Mouse (Mus musculus): ENCODE results near the gene Olfr1282. TPM values are rescaled to one million over a fixed set of nuclear protein-coding genes. Genes with fewer than 3 reads are reported as not detected.
"Not testable (repeated sequence)": the region's sequence is repeated elsewhere in the genome, so short reads cannot be mapped to it uniquely, and the experiment has no call there.

Olfr1282 gene
- not detected in 2 replicates for polyA plus RNA-seq (2016; fragmentation: Nextera tagmentation; extraction: Ambion mirVana)

- Histone ChIP-seq H3K4me3 (no peak within 1 kb of the TSS), H3K9ac (no peak within 1 kb of the TSS), H3K4me2 (replicated peaks) (no peak within 1 kb of the TSS), H3K27me3 (replicated peaks) (no peaks in the 10 kb centered on the region), H3K9me3 (no peaks in the 10 kb centered on the region), H3K27ac (no peak within 1 kb of the TSS), H3K36me3 (no peaks in the 10 kb centered on the region), H3K4me1 (no peaks in the 10 kb centered on the region)
- no peak for ATAC-seq (ENCODE audit: low FRiP score, low read depth)
- WGBS = 80% methylated on average over 2 of the region's 2 CpGs
Observed at GRCm38 (mm10) chr2:111335976-111336375, at the start of gene Olfr1282. Olfr1282 (minus strand) TSS chr2:111336076.

- Histone ChIP-seq H3K36me3 (no peaks in the 10 kb centered on the region), H3K4me3 (no peak within 1 kb of the TSS), H3K9ac (no peak within 1 kb of the TSS), H3K4me1 (no peaks in the 10 kb centered on the region), H3K27me3 (replicated peaks) (no peaks in the 10 kb centered on the region), H3K4me2 (replicated peaks) (no peak within 1 kb of the TSS), H3K9me3 (no peaks in the 10 kb centered on the region), H3K27ac (no peak within 1 kb of the TSS)
- 79% methylated on average over 1 of the region's 1 CpGs for WGBS
- ATAC-seq (ENCODE audit: low FRiP score, low read depth) = no peak
Observed at GRCm38 (mm10) chr2:111375222-111375621, 39.3 kb upstream of the Olfr1282 start, which contains the start of gene Olfr1284. Olfr1284 (plus strand) TSS chr2:111375522.

- Histone ChIP-seq H3K4me2 (replicated peaks) (no peak within 1 kb of the TSS), H3K36me3 (no peaks in the 10 kb centered on the region), H3K4me3 (no peak within 1 kb of the TSS), H3K4me1 (no peaks in the 10 kb centered on the region), H3K27me3 (replicated peaks) (no peaks in the 10 kb centered on the region), H3K9me3 (no peaks in the 10 kb centered on the region), H3K9ac (no peak within 1 kb of the TSS), H3K27ac (no peak within 1 kb of the TSS)
- no peak for ATAC-seq (ENCODE audit: low FRiP score, low read depth)
- 72% methylated on average over 2 of the region's 2 CpGs for WGBS
Observed at GRCm38 (mm10) chr2:111366490-111366889, 30.6 kb upstream of the Olfr1282 start, which contains the start of gene Olfr1283. Olfr1283 (plus strand) TSS chr2:111366790.

GRCm38 (mm10) chr2:111333721-111334120 lies 2.2 kb downstream of the Olfr1282 start:
- not testable (repeated sequence) for H3K9ac ChIP-seq; H3K4me3 ChIP-seq; H3K27ac ChIP-seq; H3K4me2 ChIP-seq (replicated peaks); H3K9me3 ChIP-seq; ATAC-seq (ENCODE audit: low FRiP score, low read depth); H3K4me1 ChIP-seq; H3K27me3 ChIP-seq (replicated peaks); H3K36me3 ChIP-seq
- WGBS = 89% methylated on average over 5 of the region's 5 CpGs

- ATAC-seq (ENCODE audit: low FRiP score, low read depth) = no peak
- Histone ChIP-seq H3K27ac (no peak within 1 kb of the TSS), H3K4me3 (no peak within 1 kb of the TSS), H3K4me1 (no peaks in the 10 kb centered on the region), H3K9ac (no peak within 1 kb of the TSS), H3K27me3 (replicated peaks) (no peaks in the 10 kb centered on the region), H3K9me3 (no peaks in the 10 kb centered on the region), H3K4me2 (replicated peaks) (no peak within 1 kb of the TSS), H3K36me3 (no peaks in the 10 kb centered on the region)
- WGBS = 78% methylated on average over 2 of the region's 2 CpGs
Observed at GRCm38 (mm10) chr2:111326220-111326619, 9.7 kb downstream of the Olfr1282 start, which contains the start of gene Olfr1281. Olfr1281 (plus strand) TSS chr2:111326520.

GRCm38 (mm10) chr2:111313717-111314116 lies 22.2 kb downstream of the Olfr1282 start, which contains the start of gene Olfr1280:
Olfr1280 (plus strand) TSS chr2:111314017.
- Histone ChIP-seq H3K36me3 (no peaks in the 10 kb centered on the region), H3K9me3 (no peaks in the 10 kb centered on the region), H3K27ac (no peak within 1 kb of the TSS), H3K4me1 (no peaks in the 10 kb centered on the region), H3K27me3 (replicated peaks) (no peaks in the 10 kb centered on the region), H3K4me2 (replicated peaks) (no peak within 1 kb of the TSS), H3K4me3 (no peak within 1 kb of the TSS), H3K9ac (no peak within 1 kb of the TSS)
- no peak for ATAC-seq (ENCODE audit: low FRiP score, low read depth)

DNA sequence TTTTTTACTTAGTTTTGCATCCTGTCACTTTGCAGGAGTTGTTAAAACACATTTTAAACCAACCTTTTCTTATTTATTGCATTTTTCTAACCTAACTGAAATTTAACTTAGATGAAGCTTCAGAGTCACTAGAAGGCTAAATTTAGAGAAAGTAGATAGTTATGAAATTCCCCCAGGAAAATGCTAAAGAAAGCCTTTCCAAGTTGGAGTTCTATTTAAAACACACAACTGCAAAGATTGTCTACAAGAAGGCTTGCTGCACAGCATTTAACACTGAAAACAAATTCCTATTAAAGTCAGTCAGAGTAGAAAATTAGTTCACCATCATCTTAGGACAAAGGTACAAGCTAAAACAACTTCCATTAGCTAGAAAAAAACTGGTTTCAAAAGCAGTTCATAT lies 35.5 kb downstream of the Olfr1282 start, which contains the start of gene Olfr1279:
Gene Olfr1279 (plus strand): TSS at position 262 of the 400 bp plus-strand sequence.
- H3K4me1 ChIP-seq = no peaks in the 10 kb centered on the region
- H3K4me2 ChIP-seq (replicated peaks) = no peak within 1 kb of the TSS
- no peaks in the 10 kb centered on the region for H3K36me3 ChIP-seq
- H3K9ac ChIP-seq = no peak within 1 kb of the TSS
- no peak within 1 kb of the TSS for H3K27ac ChIP-seq
- no peaks in the 10 kb centered on the region for H3K27me3 ChIP-seq (replicated peaks)
- no peaks in the 10 kb centered on the region for H3K9me3 ChIP-seq
- no peak within 1 kb of the TSS for H3K4me3 ChIP-seq
- ATAC-seq (ENCODE audit: low FRiP score, low read depth) = no peak

- H3K4me2 ChIP-seq (replicated peaks) = no peak overlapping the region
- H3K27ac ChIP-seq = no peak overlapping the region
- no peaks in the 10 kb centered on the region for H3K36me3 ChIP-seq
- no peak overlapping the region for H3K4me3 ChIP-seq
- H3K27me3 ChIP-seq (replicated peaks) = no peaks in the 10 kb centered on the region
- no peak for ATAC-seq (ENCODE audit: low FRiP score, low read depth)
- H3K9me3 ChIP-seq = no peaks in the 10 kb centered on the region
- no peaks in the 10 kb centered on the region for H3K4me1 ChIP-seq
- no peak overlapping the region for H3K9ac ChIP-seq
Observed at GRCm38 (mm10) chr2:111298541-111298940, 37.3 kb downstream of the Olfr1282 start.

- ATAC-seq (ENCODE audit: low FRiP score, low read depth) = no peak
- Histone ChIP-seq H3K27me3 (replicated peaks) (no peaks in the 10 kb centered on the region), H3K9me3 (no peaks in the 10 kb centered on the region), H3K4me1 (no peaks in the 10 kb centered on the region), H3K27ac (no peak within 1 kb of the TSS), H3K4me3 (no peak within 1 kb of the TSS), H3K9ac (no peak within 1 kb of the TSS), H3K36me3 (no peaks in the 10 kb centered on the region), H3K4me2 (replicated peaks) (no peak within 1 kb of the TSS)
Observed at GRCm38 (mm10) chr2:111289836-111290235, 46.0 kb downstream of the Olfr1282 start, which contains the start of gene Olfr1278. Olfr1278 (plus strand) TSS chr2:111290136.

Other genes with a start within 250 kb of the Olfr1282 start
- gene Gm13941, start 230.1 kb downstream of the Olfr1282 start, polyA plus RNA-seq (2016; fragmentation: Nextera tagmentation; extraction: Ambion mirVana) = not detected in 2 replicates
- gene Gm15130, start 183.1 kb downstream of the Olfr1282 start, polyA plus RNA-seq (2016; fragmentation: Nextera tagmentation; extraction: Ambion mirVana) = not detected in 2 replicates
- gene 4930430A15Rik, start 106.5 kb downstream of the Olfr1282 start, polyA plus RNA-seq (2016; fragmentation: Nextera tagmentation; extraction: Ambion mirVana) = not detected in 2 replicates
- not detected in 2 replicates for gene Olfr1275, start 100.8 kb downstream of the Olfr1282 start, polyA plus RNA-seq (2016; fragmentation: Nextera tagmentation; extraction: Ambion mirVana)
- not detected in 2 replicates for gene Olfr1276, start 81.6 kb downstream of the Olfr1282 start, polyA plus RNA-seq (2016; fragmentation: Nextera tagmentation; extraction: Ambion mirVana)
- not detected in 2 replicates for gene Olfr1277, start 62.0 kb downstream of the Olfr1282 start, polyA plus RNA-seq (2016; fragmentation: Nextera tagmentation; extraction: Ambion mirVana)
- gene Olfr1278, start 45.9 kb downstream of the Olfr1282 start, polyA plus RNA-seq (2016; fragmentation: Nextera tagmentation; extraction: Ambion mirVana) = not detected in 2 replicates
- gene Olfr1279, start 35.4 kb downstream of the Olfr1282 start, polyA plus RNA-seq (2016; fragmentation: Nextera tagmentation; extraction: Ambion mirVana) = not detected in 2 replicates
- not detected in 2 replicates for gene Olfr1280, start 22.1 kb downstream of the Olfr1282 start, polyA plus RNA-seq (2016; fragmentation: Nextera tagmentation; extraction: Ambion mirVana)
- not detected in 2 replicates for gene Olfr1281, start 9.6 kb downstream of the Olfr1282 start, polyA plus RNA-seq (2016; fragmentation: Nextera tagmentation; extraction: Ambion mirVana)
- gene Olfr1283, start 30.7 kb upstream of the Olfr1282 start, polyA plus RNA-seq (2016; fragmentation: Nextera tagmentation; extraction: Ambion mirVana) = not detected in 2 replicates
- gene Olfr1284, start 39.4 kb upstream of the Olfr1282 start, polyA plus RNA-seq (2016; fragmentation: Nextera tagmentation; extraction: Ambion mirVana) = not detected in 2 replicates
- gene Olfr1286, start 87.0 kb upstream of the Olfr1282 start, polyA plus RNA-seq (2016; fragmentation: Nextera tagmentation; extraction: Ambion mirVana) = not detected in 2 replicates
- not detected in 2 replicates for gene Olfr1287, start 113.1 kb upstream of the Olfr1282 start, polyA plus RNA-seq (2016; fragmentation: Nextera tagmentation; extraction: Ambion mirVana)
- gene Olfr1288, start 138.0 kb upstream of the Olfr1282 start, polyA plus RNA-seq (2016; fragmentation: Nextera tagmentation; extraction: Ambion mirVana) = not detected in 2 replicates
- not detected in 2 replicates for gene Olfr1289, start 144.7 kb upstream of the Olfr1282 start, polyA plus RNA-seq (2016; fragmentation: Nextera tagmentation; extraction: Ambion mirVana)
- not detected in 2 replicates for gene Olfr1290, start 157.8 kb upstream of the Olfr1282 start, polyA plus RNA-seq (2016; fragmentation: Nextera tagmentation; extraction: Ambion mirVana)
- gene Olfr1291-ps1, start 161.1 kb upstream of the Olfr1282 start, polyA plus RNA-seq (2016; fragmentation: Nextera tagmentation; extraction: Ambion mirVana) = not detected in 2 replicates
- gene Olfr1293-ps, start 189.1 kb upstream of the Olfr1282 start, polyA plus RNA-seq (2016; fragmentation: Nextera tagmentation; extraction: Ambion mirVana) = not detected in 2 replicates
- gene Olfr1294, start 204.2 kb upstream of the Olfr1282 start, polyA plus RNA-seq (2016; fragmentation: Nextera tagmentation; extraction: Ambion mirVana) = not detected in 2 replicates
- not detected in 2 replicates for gene Olfr1295, start 233.6 kb upstream of the Olfr1282 start, polyA plus RNA-seq (2016; fragmentation: Nextera tagmentation; extraction: Ambion mirVana)

All from neural tube, embryonic 12.5 days (tissue).